In the genomic region with DNA sequence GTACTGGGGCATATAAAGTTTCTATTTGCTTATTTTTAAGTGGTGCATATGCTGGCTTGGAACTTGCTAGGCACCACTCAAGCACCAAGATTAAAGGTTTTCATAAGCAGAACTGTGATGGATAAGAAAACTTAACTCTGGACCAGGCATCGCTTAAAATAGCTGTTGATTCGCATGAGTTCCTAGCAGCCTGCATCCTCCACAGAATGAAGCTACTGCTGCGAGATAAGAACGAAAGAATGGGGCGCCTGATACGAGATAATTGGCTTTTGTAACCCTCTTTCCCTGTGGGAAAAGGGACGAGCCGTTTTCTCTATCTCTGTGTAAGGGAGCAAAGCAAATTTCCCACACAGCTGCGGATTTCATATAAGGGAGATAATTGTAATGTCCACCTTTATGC, we compare ENCODE assay signal across 10 mouse cellular contexts. TPM values are rescaled to one million over a fixed set of nuclear protein-coding genes. Genes with fewer than 3 reads are reported as not detected.
DNase-seq lines count a peak whose midpoint lies in the region; ATAC-seq and TF ChIP-seq lines count a peak whose summit lies in the region.
"Had no signal": no experiment of that assay in that cellular context is flagged by ENCODE, and none has a peak within 500 bp of the region (broad histone marks: within the 10 kb centered on the region; RNA-seq: fewer than 3 reads in every experiment).

No protein-coding gene starts in this region.

- H3K36me3 ChIP-seq in ES-Bruce4 (ENCODE audit: control insufficient read depth, insufficient read depth, low read length, poor library complexity, severe bottlenecking) = no peaks in the 10 kb centered on the region
- H3K36me3 ChIP-seq in hindbrain, embryonic 11.5 days (ENCODE audit: control insufficient read depth, insufficient read depth, low read length) = no peaks in the 10 kb centered on the region
- no peaks in the 10 kb centered on the region for H3K36me3 ChIP-seq in liver, embryonic 14.5 days (replicated peaks; ENCODE audit: control insufficient read depth, insufficient read depth, low read depth)

- peak; percentile 52 for DNase-seq in heart, adult 11 months
- DNase-seq in heart, postnatal 36 days = no peak
- DNase-seq in hindbrain, embryonic 11.5 days (ENCODE audit: low spot score) = peak; percentile 9
- DNase-seq in liver, embryonic 14.5 days (ENCODE audit: low read depth in 3 of 3, low spot score in 3 of 3) = no peak
- DNase-seq in right cerebral cortex, postnatal 10 days (ENCODE audit: low spot score in 2 of 2) = no peak
- DNase-seq in left cerebral cortex, adult 8-10 months (ENCODE audit: low spot score in 2 of 2) = no peak
- no peak for DNase-seq in ovary, postnatal 36 days (ENCODE audit: low spot score)

- H3K4me2 ChIP-seq in hindbrain, embryonic 11.5 days (replicated peaks; ENCODE audit: low read depth, low read length) = no peak overlapping the region
- H3K4me2 ChIP-seq in liver, embryonic 14.5 days (ENCODE audit: low read depth) = peak overlapping the region; percentile 97

- no peak for TF ChIP-seq CTCF in ES-Bruce4 (IDR thresholded peaks at IDR 0.05; ENCODE audit: low read depth, low read length)
- no peak for TF ChIP-seq CTCF in liver, embryonic 14.5 days (IDR thresholded peaks at IDR 0.05; ENCODE audit: low read depth)

- H3K27ac ChIP-seq in ES-Bruce4 (ENCODE audit: insufficient read depth, low read length) = no peak overlapping the region
- H3K27ac ChIP-seq in hindbrain, embryonic 11.5 days (ENCODE audit: low read depth, low read length) = no peak overlapping the region
- H3K27ac ChIP-seq in liver, embryonic 14.5 days = no peak overlapping the region

- 31% methylated on average over 9 of the region's 9 CpGs for WGBS in hindbrain, embryonic 11.5 days
- WGBS in liver, embryonic 14.5 days (ENCODE audit: insufficient replicate concordance) = 8% methylated on average over 9 of the region's 9 CpGs

- H3K9me3 ChIP-seq in ES-Bruce4 (replicated peaks; ENCODE audit: control insufficient read depth, insufficient read depth, low read length, poor library complexity, severe bottlenecking) = no peaks in the 10 kb centered on the region
- no peaks in the 10 kb centered on the region for H3K9me3 ChIP-seq in hindbrain, embryonic 11.5 days (ENCODE audit: control insufficient read depth, low read length)
- no peaks in the 10 kb centered on the region for H3K9me3 ChIP-seq in liver, embryonic 14.5 days (ENCODE audit: control insufficient read depth, low read length)

- no peak overlapping the region for H3K4me3 ChIP-seq in ES-Bruce4 (ENCODE audit: low read depth, low read length)
- H3K4me3 ChIP-seq in hindbrain, embryonic 11.5 days (ENCODE audit: low read depth, low read length) = no peak overlapping the region
- no peak overlapping the region for H3K4me3 ChIP-seq in liver, embryonic 14.5 days (ENCODE audit: insufficient read depth in 1 of 2, low read depth in 2 of 2, low read length in 2 of 2)

- no peak for TF ChIP-seq EP300 in ES-Bruce4 (IDR thresholded peaks at IDR 0.05; ENCODE audit: insufficient read depth, low read depth, low read length)
- TF ChIP-seq EP300 in liver, embryonic 14.5 days (IDR thresholded peaks at IDR 0.05; ENCODE audit: low read depth) = no peak

- peak overlapping the region; percentile 41; the same call in 1 of the 2 replicates for H3K9ac ChIP-seq in ES-Bruce4 (ENCODE audit: low read depth, poor library complexity, severe bottlenecking)
- H3K9ac ChIP-seq in hindbrain, embryonic 11.5 days (ENCODE audit: low read depth, low read length) = no peak overlapping the region
- H3K9ac ChIP-seq in liver, embryonic 14.5 days (replicated peaks) = no peak overlapping the region; the same call in 1 of the 2 replicates

- H3K27me3 ChIP-seq in ES-Bruce4 (ENCODE audit: control insufficient read depth, insufficient read depth, low read length, poor library complexity, severe bottlenecking) = peaks cover 2% of the 10 kb centered on the region; the same call in 1 of the 2 replicates
- H3K27me3 ChIP-seq in hindbrain, embryonic 11.5 days (ENCODE audit: control insufficient read depth, insufficient read depth, low read length) = peaks cover 2% of the 10 kb centered on the region; the same call in 1 of the 2 replicates
- H3K27me3 ChIP-seq in liver, embryonic 14.5 days (ENCODE audit: control insufficient read depth, insufficient read depth, low read length) = peaks cover 8% of the 10 kb centered on the region

- TF ChIP-seq POLR2A in ES-Bruce4 (IDR thresholded peaks at IDR 0.05; ENCODE audit: insufficient read depth, low read length) = no peak

- ATAC-seq in hindbrain, embryonic 11.5 days (ENCODE audit: low FRiP score) = no peak
- ATAC-seq in liver, embryonic 14.5 days (ENCODE audit: insufficient read depth) = no peak

- H3K4me1 ChIP-seq in ES-Bruce4 (ENCODE audit: control insufficient read depth, insufficient read depth, low read length) = no peaks in the 10 kb centered on the region
- no peaks in the 10 kb centered on the region for H3K4me1 ChIP-seq in hindbrain, embryonic 11.5 days (replicated peaks; ENCODE audit: control insufficient read depth, insufficient read depth, low read length)
- peaks cover 7 to 8% of the 10 kb centered on the region in 2 experiments for H3K4me1 ChIP-seq in liver, embryonic 14.5 days (replicated peaks; ENCODE audit: control insufficient read depth in 2 of 2, insufficient read depth in 2 of 2, low read length in 1 of 2)

- intact Hi-C loops in heart, postnatal 36 days (cut with DNase I) = loop anchor here (1.0 to 5.0 kb wide), 3 partner anchors 38 to 107 kb away; a partner anchor contains a TSS

RNA-seq across cellular contexts. Expression of a gene that starts 0.8 kb away (rescaled TPM):
- total RNA-seq in heart, postnatal 36 days (2021) = under 1 TPM; 0.67 to 0.76 TPM
- 0.55 TPM in 1 of 2 replicates, not detected in the other for polyA plus RNA-seq in ES-Bruce4 (2011; ENCODE audit: insufficient read depth, insufficient read length, low read depth, missing spikeins)
- 2.5 and 3.4 TPM in 2 replicates for polyA plus RNA-seq in hindbrain, embryonic 11.5 days (2014; fragmentation: Nextera tagmentation; extraction: Ambion mirVana)
- 0.19 and 0.25 TPM in 2 replicates for polyA plus RNA-seq in liver, embryonic 14.5 days (2012; rRNA removed)
- 0.40 and 0.65 TPM in 2 replicates for polyA plus RNA-seq in liver, embryonic 14.5 days (2014; fragmentation: Nextera tagmentation; extraction: Ambion mirVana)
- total RNA-seq in left cerebral cortex, adult 8-10 months (2022) = 1 to 10 TPM in 2 of 4 experiments, under 1 TPM in 2; 0.59 to 1.5 (median 0.84) TPM

RNA-seq across cellular contexts. Expression of a gene that starts 9.6 kb away (rescaled TPM):
- 1 to 10 TPM; 1.2 to 1.5 TPM for total RNA-seq in heart, postnatal 36 days (2021)
- 0.58 and 0.59 TPM in 2 replicates for polyA plus RNA-seq in ES-Bruce4 (2011; ENCODE audit: insufficient read depth, insufficient read length, low read depth, missing spikeins)
- 5.2 and 5.9 TPM in 2 replicates for polyA plus RNA-seq in hindbrain, embryonic 11.5 days (2014; fragmentation: Nextera tagmentation; extraction: Ambion mirVana)
- 0.16 and 0.21 TPM in 2 replicates for polyA plus RNA-seq in liver, embryonic 14.5 days (2012; rRNA removed)
- 0.19 and 0.30 TPM in 2 replicates for polyA plus RNA-seq in liver, embryonic 14.5 days (2014; fragmentation: Nextera tagmentation; extraction: Ambion mirVana)
- 1 to 10 TPM; 5.1 to 6.2 (median 5.8) TPM for total RNA-seq in left cerebral cortex, adult 8-10 months (2022)
- polyA plus RNA-seq: C2C12 had no signal

RNA-seq across cellular contexts. Expression of a gene that starts 10.1 kb away (rescaled TPM):
- total RNA-seq in heart, postnatal 36 days (2021) = not detected
- not detected in 2 replicates for polyA plus RNA-seq in ES-Bruce4 (2011; ENCODE audit: insufficient read depth, insufficient read length, low read depth, missing spikeins)
- not detected in 2 replicates for polyA plus RNA-seq in hindbrain, embryonic 11.5 days (2014; fragmentation: Nextera tagmentation; extraction: Ambion mirVana)
- not detected in 2 replicates for polyA plus RNA-seq in liver, embryonic 14.5 days (2012; rRNA removed)
- not detected in 2 replicates for polyA plus RNA-seq in liver, embryonic 14.5 days (2014; fragmentation: Nextera tagmentation; extraction: Ambion mirVana)
- not detected for total RNA-seq in left cerebral cortex, adult 8-10 months (2022)
- polyA plus RNA-seq: C2C12; embryonic facial prominence, embryonic 11.5 days had no signal

RNA-seq across cellular contexts. Expression of a gene that starts 15.6 kb away (rescaled TPM):
- 10 to 100 TPM; 20.4 to 23.2 TPM for total RNA-seq in heart, postnatal 36 days (2021)
- polyA plus RNA-seq in ES-Bruce4 (2011; ENCODE audit: insufficient read depth, insufficient read length, low read depth, missing spikeins) = 39.0 and 42.6 TPM in 2 replicates
- polyA plus RNA-seq in hindbrain, embryonic 11.5 days (2014; fragmentation: Nextera tagmentation; extraction: Ambion mirVana) = 18.4 and 21.0 TPM in 2 replicates
- polyA plus RNA-seq in liver, embryonic 14.5 days (2012; rRNA removed) = 7.0 and 9.5 TPM in 2 replicates
- polyA plus RNA-seq in liver, embryonic 14.5 days (2014; fragmentation: Nextera tagmentation; extraction: Ambion mirVana) = 4.2 and 4.6 TPM in 2 replicates
- 10 to 100 TPM; 52.1 to 59.4 (median 55.5) TPM for total RNA-seq in left cerebral cortex, adult 8-10 months (2022)

RNA-seq across cellular contexts. Expression of a gene that starts 25.9 kb away (rescaled TPM):
- total RNA-seq in heart, postnatal 36 days (2021) = 10 to 100 TPM; 26.5 to 28.1 TPM
- 0.52 TPM in 1 of 2 replicates, not detected in the other for polyA plus RNA-seq in ES-Bruce4 (2011; ENCODE audit: insufficient read depth, insufficient read length, low read depth, missing spikeins)
- polyA plus RNA-seq in hindbrain, embryonic 11.5 days (2014; fragmentation: Nextera tagmentation; extraction: Ambion mirVana) = 0.23 and 0.35 TPM in 2 replicates
- polyA plus RNA-seq in liver, embryonic 14.5 days (2012; rRNA removed) = 0.15 and 0.66 TPM in 2 replicates
- 0.94 and 1.1 TPM in 2 replicates for polyA plus RNA-seq in liver, embryonic 14.5 days (2014; fragmentation: Nextera tagmentation; extraction: Ambion mirVana)
- total RNA-seq in left cerebral cortex, adult 8-10 months (2022) = 10 to 100 TPM; 15.4 to 22.7 (median 19.3) TPM

Comparison
In these comparisons a context has a peak if more than half of its experiments do, and no peak if none do; other contexts are left out.
1. DNase-seq: peak in heart, adult 11 months (single experiment) and hindbrain, embryonic 11.5 days (single experiment); none in heart, postnatal 36 days (0 of 2), liver, embryonic 14.5 days (0 of 3), right cerebral cortex, postnatal 10 days (0 of 2), left cerebral cortex, adult 8-10 months (0 of 2) and ovary, postnatal 36 days (single experiment).